Mouse (Mus musculus) granulocyte monocyte progenitor cell, adult 5-6 weeks (primary cell): ENCODE results near the gene Tgif2lx2. TPM values are rescaled to one million over a fixed set of nuclear protein-coding genes. Genes with fewer than 3 reads are reported as not detected.
"Not testable (repeated sequence)": the region's sequence is repeated elsewhere in the genome, so short reads cannot be mapped to it uniquely, and the experiment has no call there.

Experiments used
- ATAC-seq: replicated peaks from 2 replicates; pipeline ENCODE4 v1.8.0; 2016; ENCODE audit warnings: mild to moderate bottlenecking, moderate TSS enrichment, inconsistent platforms; ENCODE audit not compliant: poor library complexity, severe bottlenecking
- total RNA-seq, 2 experiments: library from RNA; stranded (forward) in 1 of 2; stranded (reverse) in 1 of 2; fragments of 200-712, 200-1000 nt in 1 of 2; fragments of >200 nt in 1 of 2; fragmentation: Nextera tagmentation in 1 of 2; gene quantifications; 2 replicates each; pipeline ENCODE4 v1.2.3; 2014 to 2017

Tgif2lx2 gene
- not detected in 2 replicates for total RNA-seq (2014; fragmentation: Nextera tagmentation)
- not detected in 2 replicates for total RNA-seq (2017)

DNA sequence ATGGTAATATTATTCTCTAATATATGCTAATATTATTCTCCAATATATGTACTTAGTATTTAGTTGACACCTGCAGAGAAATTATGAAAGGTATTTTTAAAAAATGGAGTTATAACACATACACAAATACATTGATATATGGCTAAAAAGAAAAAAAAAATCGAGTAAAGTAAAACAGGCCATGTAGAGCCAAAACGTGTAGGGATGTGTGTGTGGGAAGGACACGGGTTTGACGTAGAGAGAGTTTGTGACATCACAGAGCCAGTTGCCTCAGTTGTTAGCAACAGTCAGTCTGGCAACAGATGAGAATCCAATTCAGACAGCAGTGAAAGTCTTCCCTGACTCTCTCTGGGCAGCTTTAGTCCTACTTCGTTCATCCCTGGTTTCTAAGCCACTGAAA, at the start of gene Tgif2lx2:
Tgif2lx2 (plus strand) TSS at position 301 of the 400 bp plus-strand sequence.
- not testable (repeated sequence) for ATAC-seq

Other genes with a start within 250 kb of the Tgif2lx2 start
- not detected in 2 replicates for gene Tgif2lx1, start 53.5 kb downstream of the Tgif2lx2 start, total RNA-seq (2014; fragmentation: Nextera tagmentation)
- gene Tgif2lx1, start 53.5 kb downstream of the Tgif2lx2 start, total RNA-seq (2017): not detected in 2 replicates